Mouse (Mus musculus) cortical plate, adult 2 months (tissue): ENCODE measurements around the gene Lpcat1. TPM values are rescaled to one million over a fixed set of nuclear protein-coding genes. Genes with fewer than 3 reads are reported as not detected.

Experiments used
- H3K27ac ChIP-seq: fragments of 200-500 bp; 2 replicates; pipeline ENCODE4 v1.5.1; 2012; ENCODE audit warnings: low read length, control low read depth, inconsistent platforms; ENCODE audit not compliant: insufficient read depth
- H3K4me1 ChIP-seq: fragments of 200-500 bp; 2 replicates; pipeline ENCODE4 v1.6.1; 2011; ENCODE audit warnings: low read length; ENCODE audit not compliant: control insufficient read depth, insufficient read depth
- H3K4me3 ChIP-seq: fragments of 200-500 bp; 2 replicates; pipeline ENCODE4 v1.5.1; 2011; ENCODE audit warnings: mild to moderate bottlenecking, low read length, control low read depth; ENCODE audit not compliant: insufficient read depth
- CTCF ChIP-seq: fragments of 200-500 bp; IDR thresholded peaks from 2 replicates; pipeline ENCODE4 v1.5.1; 2011; ENCODE audit warnings: mild to moderate bottlenecking, control low read depth, low read length; ENCODE audit not compliant: insufficient read depth; ENCODE audit errors: extremely low read depth
- POLR2A ChIP-seq: fragments of 200-500 bp; IDR thresholded peaks from 2 replicates; pipeline ENCODE4 v1.6.1; 2011; ENCODE audit warnings: mild to moderate bottlenecking, low read length, control low read depth; ENCODE audit not compliant: insufficient read depth; ENCODE audit errors: extremely low read depth
- polyA plus RNA-seq: library from polyadenylated mRNA; depleted of rRNA; stranded (reverse); fragments of >200 nt; gene quantifications from 2 replicates; pipeline ENCODE4 v1.2.3, GENCODE M21; 2012

Gene Lpcat1
- polyA plus RNA-seq, 1 experiment, result 39.6 TPM

DNA sequence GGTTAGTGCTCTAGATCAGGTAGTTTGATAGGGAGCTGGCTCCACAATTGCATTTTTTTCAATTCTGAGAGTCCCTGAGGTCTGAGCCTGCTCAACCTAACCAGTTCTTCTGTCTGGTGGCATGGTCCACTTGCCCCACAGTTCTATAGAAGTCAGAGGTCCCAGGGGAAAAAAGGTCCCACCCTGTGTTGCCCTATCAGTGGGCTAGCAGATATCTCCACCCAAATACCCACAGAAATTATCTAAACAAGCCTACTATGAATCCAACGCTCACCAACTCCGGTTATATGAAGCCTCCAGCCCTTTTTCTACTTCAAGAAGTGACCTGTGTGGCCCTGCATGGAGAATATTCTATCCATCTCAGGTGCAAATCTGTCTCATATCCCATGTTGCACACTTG is 20.9 kb upstream of the Lpcat1 start:
- H3K27ac ChIP-seq, result no peak overlapping the region
- TF ChIP-seq POLR2A, result no peak
- no peak for TF ChIP-seq CTCF
- no peaks in the 10 kb centered on the region for H3K4me1 ChIP-seq
- H3K4me3 ChIP-seq, result no peak overlapping the region

DNA sequence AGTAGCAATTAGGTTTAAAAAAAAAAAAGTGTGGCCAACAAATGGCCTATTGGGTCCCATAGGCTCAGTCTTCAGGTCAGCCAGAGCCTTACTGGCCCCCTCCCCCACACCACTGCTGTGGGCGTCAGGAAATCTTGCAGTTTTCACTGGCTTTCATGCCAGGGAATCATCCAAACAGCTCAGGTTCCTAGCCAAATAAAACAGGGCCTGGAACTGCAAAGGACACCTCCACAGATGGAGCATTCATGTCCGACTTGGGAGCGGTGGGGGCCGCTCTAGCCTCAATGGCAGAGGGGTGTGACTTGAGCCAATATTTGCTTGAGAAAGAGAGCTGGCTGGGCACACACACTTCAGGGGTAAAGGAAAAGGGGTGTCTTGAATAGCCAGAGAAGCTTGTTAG is 20.5 kb upstream of the Lpcat1 start:
- Histone ChIP-seq H3K27ac (no peak overlapping the region), H3K4me1 (no peaks in the 10 kb centered on the region), H3K4me3 (no peak overlapping the region)
- TF ChIP-seq POLR2A (no peak), CTCF (no peak)

DNA sequence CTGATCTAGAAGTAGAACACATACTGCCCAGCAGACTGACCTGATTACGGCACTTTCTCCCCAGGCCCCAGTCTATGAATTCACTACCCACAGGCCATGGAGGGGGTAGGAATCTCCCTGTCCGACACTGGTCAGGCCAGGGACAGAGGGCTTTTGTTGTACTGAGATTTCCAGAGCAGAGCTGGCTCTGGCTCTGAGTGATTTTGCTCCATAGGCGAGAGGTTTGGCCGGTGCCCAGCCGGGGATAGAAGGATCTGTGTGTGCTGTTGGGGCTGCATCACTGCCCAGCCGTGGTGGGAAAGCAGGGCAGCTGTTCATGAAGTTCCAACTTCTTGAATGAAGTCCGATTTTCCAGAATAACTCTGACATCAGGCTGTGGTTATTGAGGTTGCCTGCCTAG is 20.1 kb upstream of the Lpcat1 start:
- TF ChIP-seq CTCF, result no peak
- no peak for TF ChIP-seq POLR2A
- no peak overlapping the region for H3K4me3 ChIP-seq
- no peak overlapping the region for H3K27ac ChIP-seq
- no peaks in the 10 kb centered on the region for H3K4me1 ChIP-seq

DNA sequence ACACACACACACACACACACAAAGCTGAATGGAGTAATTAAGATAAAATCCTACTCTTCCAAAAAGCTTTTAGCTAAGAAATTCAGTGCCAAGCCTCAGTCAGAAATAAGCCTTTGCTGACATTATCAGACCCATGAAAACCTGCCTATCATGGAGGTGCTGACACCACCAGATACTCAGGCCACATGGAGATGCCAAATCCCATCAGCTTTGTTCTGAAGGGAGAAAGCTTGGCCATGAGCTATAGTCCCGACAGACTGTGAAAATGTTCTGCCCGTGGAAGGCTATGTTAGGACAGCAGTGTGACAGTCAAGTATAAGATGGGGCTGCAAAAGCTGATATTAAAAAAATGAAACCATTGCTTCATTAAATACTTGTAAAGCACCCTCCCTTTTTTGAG is 19.5 kb upstream of the Lpcat1 start:
- Histone ChIP-seq H3K27ac (no peak overlapping the region), H3K4me3 (no peak overlapping the region), H3K4me1 (no peaks in the 10 kb centered on the region)
- no peak for TF ChIP-seq CTCF

DNA sequence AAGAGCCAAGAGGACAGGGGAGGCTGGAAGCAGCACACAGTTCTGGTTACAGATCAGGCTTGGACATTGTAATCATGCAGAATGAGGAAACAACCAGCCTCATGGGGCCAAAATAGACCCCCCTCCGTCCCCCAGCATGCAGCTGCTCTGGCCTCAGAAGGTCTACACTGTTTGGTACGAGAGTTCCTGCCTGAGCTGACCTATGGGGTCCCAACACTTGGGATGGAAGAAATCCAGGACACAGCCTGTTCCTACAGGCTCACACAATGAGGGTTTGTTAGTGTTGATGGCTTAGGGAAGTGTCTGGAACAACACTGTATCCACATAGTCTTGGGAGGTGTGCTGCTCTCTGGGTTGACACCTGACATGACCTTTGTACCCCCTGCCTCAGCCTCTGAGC is 18.8 kb upstream of the Lpcat1 start:
- no peak overlapping the region for H3K27ac ChIP-seq
- H3K4me3 ChIP-seq, result no peak overlapping the region
- TF ChIP-seq POLR2A (no peak), CTCF (no peak)
- no peaks in the 10 kb centered on the region for H3K4me1 ChIP-seq

- no peaks in the 10 kb centered on the region for H3K4me1 ChIP-seq
- TF ChIP-seq POLR2A (no peak), CTCF (no peak)
- no peak overlapping the region for H3K27ac ChIP-seq
- H3K4me3 ChIP-seq, result no peak overlapping the region
Measured at GRCm38 (mm10) chr13:73448723-73449122, 18.3 kb upstream of the Lpcat1 start.

DNA sequence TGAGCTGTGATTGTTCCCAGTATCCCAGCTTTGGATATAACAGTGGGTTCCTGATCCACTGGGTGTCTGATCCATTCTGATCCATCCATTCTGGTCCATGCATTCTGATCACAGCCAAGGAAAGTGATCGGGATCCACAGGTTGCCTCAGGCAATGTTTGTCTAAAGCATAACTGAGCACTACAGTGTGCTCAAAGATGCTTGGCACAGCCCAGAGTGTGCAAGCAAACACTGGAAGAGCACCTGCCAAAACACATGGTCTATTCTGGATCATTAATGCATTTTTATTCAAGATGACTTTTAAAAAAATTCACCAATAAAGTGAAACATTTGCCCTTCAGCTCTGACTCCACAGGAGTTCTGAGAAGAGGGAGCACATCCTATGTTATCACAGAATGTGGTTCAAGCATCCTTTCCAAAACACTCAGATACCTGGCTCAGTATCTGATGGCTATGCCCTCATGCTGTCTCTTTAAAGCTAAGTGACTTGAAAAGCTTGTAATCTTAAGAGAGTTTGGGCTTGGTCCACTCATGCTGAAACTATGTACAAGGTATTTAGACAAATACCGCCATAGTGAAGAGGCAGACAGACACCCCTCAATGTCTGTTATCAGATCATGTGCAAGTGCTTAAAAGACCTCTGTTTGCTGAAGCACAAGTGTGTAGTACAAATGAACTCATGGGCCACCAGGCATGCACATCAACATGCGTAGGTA is 13.3 kb upstream of the Lpcat1 start:
- TF ChIP-seq POLR2A (no peak), CTCF (no peak)
- Histone ChIP-seq H3K27ac (no peak overlapping the region), H3K4me1 (no peaks in the 10 kb centered on the region), H3K4me3 (no peak overlapping the region)

- no peaks in the 10 kb centered on the region for H3K4me1 ChIP-seq
- no peak overlapping the region for H3K4me3 ChIP-seq
- TF ChIP-seq POLR2A, result no peak
- TF ChIP-seq CTCF, result no peak
- no peak overlapping the region for H3K27ac ChIP-seq
Measured at GRCm38 (mm10) chr13:73455328-73455727, 11.7 kb upstream of the Lpcat1 start.

GRCm38 (mm10) chr13:73457301-73457700 is 9.7 kb upstream of the Lpcat1 start:
- no peak overlapping the region for H3K27ac ChIP-seq
- H3K4me1 ChIP-seq, result no peaks in the 10 kb centered on the region
- no peak for TF ChIP-seq POLR2A
- no peak for TF ChIP-seq CTCF
- H3K4me3 ChIP-seq, result no peak overlapping the region

GRCm38 (mm10) chr13:73457741-73458140 is 9.3 kb upstream of the Lpcat1 start:
- no peak overlapping the region for H3K4me3 ChIP-seq
- H3K4me1 ChIP-seq, result no peaks in the 10 kb centered on the region
- no peak overlapping the region for H3K27ac ChIP-seq
- TF ChIP-seq POLR2A (no peak), CTCF (no peak)
